Mouse (Mus musculus) macrophage (primary cell): ENCODE results near the gene Pfkp. TPM values are rescaled to one million over a fixed set of nuclear protein-coding genes. Genes with fewer than 3 reads are reported as not detected.

Experiments
- H3K27ac ChIP-seq: fragments of 350-480 bp; formaldehyde crosslinking; 2 replicates; pipeline ENCODE4 v1.9.0; 2021
- H3K36me3 ChIP-seq: fragments of 350-480 bp; formaldehyde crosslinking; 2 replicates; pipeline ENCODE4 v1.9.0; 2021; ENCODE audit errors: inconsistent target
- H3K4me3 ChIP-seq: fragments of 350-480 bp; formaldehyde crosslinking; 2 replicates; pipeline ENCODE4 v1.9.0; 2021; ENCODE audit errors: inconsistent target
- H3K79me2 ChIP-seq: fragments of 350-480 bp; formaldehyde crosslinking; 2 replicates; pipeline ENCODE4 v1.9.0; 2021; ENCODE audit errors: inconsistent target
- WGBS: methylation state at CpG from one replicate; pipeline ENCODE4 v1.1.7; 2026; ENCODE audit warnings: inconsistent platforms; ENCODE audit not compliant: missing documents; 5-methylcytosine and 5-hydroxymethylcytosine counted together
- polyA plus RNA-seq: library from polyadenylated mRNA; stranded (reverse); fragments of 250-400 nt; gene quantifications from 3 replicates; pipeline ENCODE4 v1.2.4, GENCODE M21; 2018; ENCODE audit warnings: inconsistent platforms

Gene Pfkp
- polyA plus RNA-seq, 1 experiment from 2014 or later = 54.0 TPM

GRCm38 (mm10) chr13:6602786-6603409 is 45.7 kb downstream of the Pfkp start:
- Histone ChIP-seq H3K36me3 (peaks cover 46% of the 10 kb centered on the region; the same call in 1 of the 2 replicates), H3K27ac (no peak overlapping the region), H3K79me2 (no peaks in the 10 kb centered on the region), H3K4me3 (no peak overlapping the region)
- 90% methylated on average over 10 of the region's 10 CpGs for WGBS

GRCm38 (mm10) chr13:6601676-6602075 is 46.9 kb downstream of the Pfkp start:
- H3K27ac ChIP-seq = no peak overlapping the region
- H3K4me3 ChIP-seq = no peak overlapping the region
- H3K79me2 ChIP-seq = no peaks in the 10 kb centered on the region
- WGBS = 91% methylated on average over 2 of the region's 2 CpGs
- peaks cover 55% of the 10 kb centered on the region; the same call in 1 of the 2 replicates for H3K36me3 ChIP-seq

DNA sequence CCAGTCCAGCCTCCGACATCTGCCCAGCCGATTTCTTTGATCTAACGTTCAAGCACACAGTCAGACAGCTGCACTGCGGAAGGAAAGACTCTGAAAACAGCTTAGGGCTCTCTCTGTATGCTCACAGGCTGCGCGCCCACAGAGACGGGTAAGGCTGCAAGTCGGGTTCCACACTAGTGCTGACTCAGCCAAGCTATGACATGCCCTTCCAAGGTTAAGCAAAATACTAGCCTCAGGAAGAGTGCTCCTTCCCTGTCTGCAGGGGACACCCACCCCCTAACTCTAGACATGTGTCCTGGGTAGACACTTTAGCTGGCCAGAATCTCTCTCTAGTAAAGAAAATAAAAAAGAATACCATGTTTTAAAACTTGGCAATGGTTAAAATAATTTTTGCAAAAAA is 48.0 kb downstream of the Pfkp start:
- 89% methylated on average over 5 of the region's 8 CpGs for WGBS
- H3K36me3 ChIP-seq = peaks cover 65% of the 10 kb centered on the region; the same call in 1 of the 2 replicates
- H3K27ac ChIP-seq = no peak overlapping the region
- no peaks in the 10 kb centered on the region for H3K79me2 ChIP-seq
- no peak overlapping the region for H3K4me3 ChIP-seq

GRCm38 (mm10) chr13:6597801-6598200 is 50.8 kb downstream of the Pfkp start:
- H3K79me2 ChIP-seq = no peaks in the 10 kb centered on the region
- peaks cover 76% of the 10 kb centered on the region; the same call in 1 of the 2 replicates for H3K36me3 ChIP-seq
- H3K27ac ChIP-seq = no peak overlapping the region
- H3K4me3 ChIP-seq = no peak overlapping the region
- 95% methylated on average over 16 of the region's 16 CpGs for WGBS

GRCm38 (mm10) chr13:6595403-6595802 is 53.2 kb downstream of the Pfkp start:
- Histone ChIP-seq H3K79me2 (no peaks in the 10 kb centered on the region), H3K36me3 (peaks cover 55% of the 10 kb centered on the region; the same call in 1 of the 2 replicates)
- 96% methylated on average over 4 of the region's 4 CpGs for WGBS

GRCm38 (mm10) chr13:6590846-6591245 is 57.7 kb downstream of the Pfkp start:
- no peak overlapping the region for H3K4me3 ChIP-seq
- 60% methylated on average over 3 of the region's 3 CpGs for WGBS
- no peak overlapping the region for H3K27ac ChIP-seq
- no peaks in the 10 kb centered on the region for H3K79me2 ChIP-seq
- H3K36me3 ChIP-seq = peaks cover 55% of the 10 kb centered on the region

More at GRCm38 (mm10) chr13:6595403-6595802, 53.2 kb downstream of the Pfkp start:
- Histone ChIP-seq H3K27ac (no peak overlapping the region), H3K4me3 (no peak overlapping the region)

DNA sequence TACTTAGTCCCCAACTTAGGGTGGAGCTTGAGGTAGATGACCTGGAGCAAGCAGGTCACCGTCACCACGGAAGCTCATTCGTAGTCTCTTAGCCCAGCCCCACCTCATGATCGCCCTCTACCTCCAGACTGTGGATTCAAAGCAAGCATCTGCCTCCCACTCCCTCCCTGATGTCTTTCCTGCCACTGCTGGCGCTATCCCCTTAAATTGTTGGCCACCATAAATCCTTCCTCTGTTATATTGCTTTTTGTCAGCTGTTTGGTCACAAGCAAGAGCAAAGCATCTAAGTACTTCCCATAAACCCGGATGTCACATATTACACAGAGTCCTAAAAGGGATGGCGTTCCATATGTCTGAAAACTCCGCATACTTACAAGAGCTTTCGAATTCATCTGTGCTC is 62.6 kb downstream of the Pfkp start:
- Histone ChIP-seq H3K36me3 (peaks cover 58% of the 10 kb centered on the region), H3K79me2 (no peaks in the 10 kb centered on the region), H3K4me3 (no peak overlapping the region), H3K27ac (no peak overlapping the region)
- WGBS = 94% methylated on average over 9 of the region's 9 CpGs

DNA sequence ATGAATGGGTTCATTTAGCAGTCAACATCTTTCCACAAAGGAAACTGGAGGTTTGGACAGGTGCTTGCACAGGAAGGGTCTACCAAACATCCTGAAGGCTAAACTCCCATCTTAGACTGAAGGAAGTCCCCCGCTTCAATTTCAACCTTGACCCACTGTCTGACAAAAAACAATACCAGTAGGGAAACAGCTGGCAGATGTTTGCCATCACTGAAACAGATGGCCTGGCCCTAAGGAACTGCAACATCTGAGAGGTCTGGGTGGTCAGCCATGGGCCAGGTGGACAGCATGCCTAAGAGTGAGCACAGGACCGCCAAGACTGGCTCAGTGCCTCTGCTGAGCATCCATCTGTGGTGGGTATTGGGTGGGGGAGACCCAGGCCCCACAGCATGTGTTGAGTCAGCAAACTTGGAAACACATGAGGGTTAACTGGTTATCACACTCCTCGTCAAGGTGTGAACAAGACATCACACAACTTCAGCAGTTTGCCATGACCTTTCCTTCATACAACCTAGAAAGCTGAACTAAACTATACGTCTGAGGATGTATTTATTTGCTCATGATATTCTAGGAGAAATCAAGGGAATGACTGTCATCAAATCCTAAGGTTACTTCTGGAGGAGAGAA is 65.0 kb downstream of the Pfkp start:
- 95% methylated on average over 4 of the region's 4 CpGs for WGBS
- no peaks in the 10 kb centered on the region for H3K79me2 ChIP-seq
- H3K27ac ChIP-seq = no peak overlapping the region
- H3K36me3 ChIP-seq = peaks cover 55% of the 10 kb centered on the region
- no peak overlapping the region for H3K4me3 ChIP-seq

- H3K36me3 ChIP-seq = peaks cover 69% of the 10 kb centered on the region
- H3K27ac ChIP-seq = no peak overlapping the region
- H3K4me3 ChIP-seq = no peak overlapping the region
- H3K79me2 ChIP-seq = no peaks in the 10 kb centered on the region
- WGBS = 94% methylated on average over 6 of the region's 6 CpGs
Observed at GRCm38 (mm10) chr13:6575920-6576509, 72.6 kb downstream of the Pfkp start.

GRCm38 (mm10) chr13:6565571-6565970 is 83.0 kb downstream of the Pfkp start:
- Histone ChIP-seq H3K4me3 (no peak overlapping the region), H3K27ac (no peak overlapping the region), H3K79me2 (no peaks in the 10 kb centered on the region), H3K36me3 (peaks cover 81% of the 10 kb centered on the region)
- WGBS = 94% methylated on average over 5 of the region's 5 CpGs

GRCm38 (mm10) chr13:6562409-6562808 is 86.2 kb downstream of the Pfkp start:
- WGBS = 90% methylated on average over 2 of the region's 2 CpGs
- H3K27ac ChIP-seq = no peak overlapping the region
- H3K36me3 ChIP-seq = peaks cover 91% of the 10 kb centered on the region
- H3K4me3 ChIP-seq = no peak overlapping the region
- no peaks in the 10 kb centered on the region for H3K79me2 ChIP-seq

GRCm38 (mm10) chr13:6557771-6558170 is 90.8 kb downstream of the Pfkp start:
- no peak overlapping the region for H3K4me3 ChIP-seq
- no peaks in the 10 kb centered on the region for H3K79me2 ChIP-seq
- peaks cover 83% of the 10 kb centered on the region for H3K36me3 ChIP-seq
- no peak overlapping the region for H3K27ac ChIP-seq
- WGBS = 98% methylated on average over 7 of the region's 7 CpGs

- no peaks in the 10 kb centered on the region for H3K79me2 ChIP-seq
- WGBS = 98% methylated on average over 8 of the region's 11 CpGs
- H3K4me3 ChIP-seq = no peak overlapping the region
- H3K27ac ChIP-seq = no peak overlapping the region
- peaks cover 82% of the 10 kb centered on the region for H3K36me3 ChIP-seq
Observed at GRCm38 (mm10) chr13:6555656-6556055, 92.9 kb downstream of the Pfkp start.

- no peak overlapping the region for H3K4me3 ChIP-seq
- H3K79me2 ChIP-seq = peaks cover 9% of the 10 kb centered on the region
- peaks cover 68% of the 10 kb centered on the region for H3K36me3 ChIP-seq
- H3K27ac ChIP-seq = no peak overlapping the region
- no CpG with 5 or more reads among the region's 2 CpGs for WGBS
Observed at GRCm38 (mm10) chr13:6553708-6554107, 94.9 kb downstream of the Pfkp start.

- Histone ChIP-seq H3K27ac (no peak overlapping the region), H3K36me3 (no peaks in the 10 kb centered on the region), H3K4me3 (no peak overlapping the region), H3K79me2 (no peaks in the 10 kb centered on the region)
- WGBS = 82% methylated on average over 6 of the region's 6 CpGs
Observed at GRCm38 (mm10) chr13:6535287-6535932, 113.2 kb downstream of the Pfkp start.
